In the genomic region with DNA sequence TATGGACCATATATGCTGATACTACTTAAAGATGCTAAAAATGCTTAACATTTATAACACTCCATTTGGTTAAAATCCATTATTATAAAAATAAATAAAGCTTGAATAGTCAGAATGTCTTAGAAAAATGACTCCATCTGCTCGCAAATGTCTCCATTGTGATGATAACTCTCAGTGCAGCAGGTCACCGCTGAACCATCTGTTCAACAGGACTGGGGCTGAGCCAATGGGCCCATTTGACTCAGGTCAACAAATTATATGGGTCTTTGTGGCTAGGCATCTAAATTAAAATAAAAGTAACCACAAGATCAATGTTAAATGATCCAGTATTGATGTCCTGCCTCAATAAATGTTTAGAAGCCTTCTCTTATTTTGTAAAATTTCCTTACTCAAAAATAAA, we compare ENCODE assay signal across 18 mouse cellular contexts.
A peak's percentile ranks its signal among the peaks of the same experiment; 100 is the strongest.
DNase-seq lines count a peak whose midpoint lies in the region; ATAC-seq lines count a peak whose summit lies in the region.
"Had no signal": no experiment of that assay in that cellular context is flagged by ENCODE, and none has a peak within 500 bp of the region (broad histone marks: within the 10 kb centered on the region; RNA-seq: fewer than 3 reads in every experiment).

No protein-coding gene starts in this region.

- no peak overlapping the region for H3K4me3 ChIP-seq in forebrain, embryonic 12.5 days (replicated peaks)
- H3K4me3 ChIP-seq in forebrain, embryonic 11.5 days (ENCODE audit: low read depth, low read length), result no peak overlapping the region
- H3K4me3 ChIP-seq: embryonic facial prominence, embryonic 10.5 days; erythroblast, embryonic 14.5 days; limb, embryonic 10.5 days; liver, embryonic 12.5 days had no signal

- peaks cover 8% of the 10 kb centered on the region for H3K4me1 ChIP-seq in forebrain, embryonic 12.5 days
- H3K4me1 ChIP-seq in forebrain, embryonic 11.5 days (replicated peaks; ENCODE audit: control insufficient read depth, insufficient read depth, low read length), result no peaks in the 10 kb centered on the region
- H3K4me1 ChIP-seq: liver, embryonic 12.5 days had no signal

- 66% methylated on average over 2 of the region's 2 CpGs for WGBS in forebrain, embryonic 12.5 days
- WGBS in forebrain, embryonic 11.5 days, result 82% methylated on average over 2 of the region's 2 CpGs

- H3K36me3 ChIP-seq in forebrain, embryonic 12.5 days (replicated peaks), result no peaks in the 10 kb centered on the region
- H3K36me3 ChIP-seq in forebrain, embryonic 11.5 days (ENCODE audit: control insufficient read depth, insufficient read depth, low read length), result no peaks in the 10 kb centered on the region
- H3K36me3 ChIP-seq: liver, embryonic 12.5 days had no signal

- no peak overlapping the region for H3K9ac ChIP-seq in forebrain, embryonic 12.5 days
- H3K9ac ChIP-seq in forebrain, embryonic 11.5 days (ENCODE audit: low read length), result no peak overlapping the region
- H3K9ac ChIP-seq: liver, embryonic 12.5 days had no signal

- H3K9me3 ChIP-seq in forebrain, embryonic 12.5 days, result no peaks in the 10 kb centered on the region
- H3K9me3 ChIP-seq in forebrain, embryonic 11.5 days (ENCODE audit: control insufficient read depth, low read length), result no peaks in the 10 kb centered on the region
- H3K9me3 ChIP-seq: embryonic facial prominence, embryonic 10.5 days; limb, embryonic 10.5 days; liver, embryonic 12.5 days had no signal

- H3K27me3 ChIP-seq in forebrain, embryonic 12.5 days, result no peaks in the 10 kb centered on the region
- no peaks in the 10 kb centered on the region for H3K27me3 ChIP-seq in forebrain, embryonic 11.5 days (ENCODE audit: control insufficient read depth, insufficient read depth, low read length)
- H3K27me3 ChIP-seq: CH12.LX; liver, embryonic 12.5 days had no signal

- no peak for DNase-seq in forebrain, embryonic 11.5 days (ENCODE audit: low spot score)
- DNase-seq in left cerebral cortex, postnatal 4 days, result peak; percentile 65
- no peak for DNase-seq in left cerebral cortex, postnatal 10 days (ENCODE audit: extremely low spot score in 1 of 2, low spot score in 2 of 2)
- DNase-seq in cerebellum, adult 11 months, result peak; percentile 78
- peak; percentile 82 to 88 for DNase-seq in cerebellum, postnatal 25 days
- DNase-seq in thymus, postnatal 4 days, result no peak
- DNase-seq: adrenal gland, postnatal 14 days; kidney, adult 8-10 months; kidney, postnatal 4 days; layer of hippocampus, postnatal 36 days; right cerebral cortex, postnatal 4 days had no signal

- ATAC-seq in forebrain, embryonic 12.5 days (ENCODE audit: low FRiP score), result peak; percentile 62; the same call in 1 of the 2 replicates
- no peak for ATAC-seq in forebrain, embryonic 11.5 days (replicated peaks; ENCODE audit: low FRiP score)
- no peak for ATAC-seq in CD4-positive, CD25-positive, alpha-beta regulatory T cell, adult 4 months
- ATAC-seq: liver, embryonic 12.5 days had no signal

- no peak overlapping the region for H3K27ac ChIP-seq in forebrain, embryonic 12.5 days
- H3K27ac ChIP-seq in forebrain, embryonic 11.5 days (ENCODE audit: low read depth, low read length), result no peak overlapping the region
- H3K27ac ChIP-seq: embryonic facial prominence, embryonic 10.5 days; limb, embryonic 10.5 days; liver, embryonic 12.5 days had no signal

- intact Hi-C loops in left cerebral cortex, postnatal 4 days (cut with DNase I), result no loop called here
- intact Hi-C loops in left cerebral cortex, postnatal 10 days (cut with DNase I), result no loop called here

- no peak overlapping the region for H3K4me2 ChIP-seq in forebrain, embryonic 12.5 days
- H3K4me2 ChIP-seq in forebrain, embryonic 11.5 days (ENCODE audit: low read depth, low read length, severe bottlenecking), result no peak overlapping the region
- H3K4me2 ChIP-seq: liver, embryonic 12.5 days had no signal

Comparison
In these comparisons a context has a peak if more than half of its experiments do, and no peak if none do; other contexts are left out.
1. DNase-seq: peak in left cerebral cortex, postnatal 4 days (single experiment), cerebellum, adult 11 months (single experiment) and cerebellum, postnatal 25 days (2 of 2); none in forebrain, embryonic 11.5 days (single experiment), left cerebral cortex, postnatal 10 days (0 of 2) and thymus, postnatal 4 days (single experiment).